Mouse (Mus musculus) splenic B cell, adult 2 months (primary cell): ENCODE results near the gene Gm8237.
"Not testable (repeated sequence)": the region's sequence is repeated elsewhere in the genome, so short reads cannot be mapped to it uniquely, and the experiment has no call there.

Source experiments
- DNase-seq: peaks from one replicate; pipeline ENCODE4 v3.0.0-alpha.2; 2011; ENCODE audit warnings: low read depth, low spot score
- H3K27me3 ChIP-seq: 2 replicates; pipeline ENCODE4 v1.6.1; 2012; ENCODE audit warnings: mild to moderate bottlenecking, low read length, moderate library complexity, mixed read lengths; ENCODE audit not compliant: control insufficient read depth, poor library complexity, insufficient read depth, severe bottlenecking
- H3K36me3 ChIP-seq: 2 replicates; pipeline ENCODE4 v1.6.1; 2012; ENCODE audit warnings: mild to moderate bottlenecking, low read length, moderate library complexity, mixed read lengths; ENCODE audit not compliant: control insufficient read depth, poor library complexity, insufficient read depth, severe bottlenecking

Gm8237 gene

DNA sequence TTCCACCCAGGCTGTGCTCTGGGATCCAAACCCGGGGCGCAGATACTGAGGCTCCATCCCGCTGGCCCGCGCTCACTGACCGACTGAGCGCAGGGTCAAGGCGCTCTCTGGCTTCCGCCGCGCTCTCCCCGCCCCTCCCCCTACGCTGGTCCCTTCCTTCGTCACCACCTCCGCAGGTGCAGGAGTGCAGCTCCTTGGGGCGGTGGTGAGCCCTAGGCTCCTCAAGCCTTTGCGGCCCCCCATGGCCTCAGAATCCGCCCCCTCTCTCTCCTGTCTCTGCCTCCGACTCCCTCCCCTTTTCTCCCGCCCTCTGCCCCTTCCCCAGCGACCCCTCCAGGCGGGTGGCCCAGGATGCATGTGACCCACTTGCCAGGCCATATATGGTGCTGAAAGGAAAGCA lies at the start of gene Gm8237:
Gm8237 (minus strand) TSS at position 142 of the 400 bp plus-strand sequence.
- DNase-seq, H3K27me3 ChIP-seq, H3K36me3 ChIP-seq: not testable (repeated sequence)

DNA sequence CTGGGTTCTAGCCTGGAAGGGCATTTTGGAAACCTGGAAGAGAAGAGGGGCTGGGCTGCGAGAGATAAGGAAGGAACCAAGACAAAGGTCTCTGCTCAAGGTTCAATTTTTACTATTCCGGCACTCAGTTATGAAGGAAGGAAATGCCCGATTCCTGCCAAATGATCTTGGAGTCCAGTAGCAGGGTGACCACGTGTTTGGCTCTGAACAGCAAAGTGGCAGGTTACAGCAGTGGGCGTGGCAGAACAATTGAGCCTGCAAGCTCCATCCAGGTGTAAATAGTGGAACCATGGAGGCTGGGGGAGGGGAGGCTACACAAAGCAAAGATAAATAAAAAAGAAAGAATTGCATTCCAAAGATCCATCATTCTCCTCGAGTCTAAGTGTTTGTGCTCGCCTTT lies 43.1 kb upstream of the Gm8237 start:
- not testable (repeated sequence) for DNase-seq, H3K36me3 ChIP-seq, H3K27me3 ChIP-seq

DNA sequence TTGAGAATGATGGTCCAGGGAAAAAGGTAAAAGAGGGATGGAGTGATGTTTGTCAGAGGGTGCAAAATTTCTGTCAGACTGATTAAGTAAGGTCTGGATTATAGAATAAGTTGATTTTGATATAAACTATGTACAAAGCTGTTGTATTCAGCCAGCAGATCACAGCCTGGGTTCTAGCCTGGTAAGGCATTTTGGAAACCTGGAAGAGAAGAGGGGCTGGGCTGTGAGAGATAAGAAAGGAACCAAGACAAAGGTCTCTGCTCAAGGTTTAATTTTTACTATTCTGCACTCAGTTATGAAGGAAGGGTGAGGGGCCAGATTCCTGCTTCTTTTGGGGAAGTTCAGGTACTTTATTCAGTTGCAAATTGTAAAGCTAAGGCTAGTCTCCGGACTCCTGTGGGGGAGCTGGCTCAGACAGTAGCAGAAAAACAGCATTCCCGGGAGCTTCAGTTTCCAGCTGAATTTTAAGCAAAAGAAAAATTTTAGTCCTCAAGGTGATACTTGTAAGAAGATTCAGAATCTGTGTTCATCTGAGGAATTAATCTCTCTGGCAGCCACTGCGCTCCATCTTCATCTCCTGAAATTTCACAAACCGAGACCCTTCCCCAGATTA lies 38.3 kb upstream of the Gm8237 start:
- not testable (repeated sequence) for H3K27me3 ChIP-seq, DNase-seq, H3K36me3 ChIP-seq

DNA sequence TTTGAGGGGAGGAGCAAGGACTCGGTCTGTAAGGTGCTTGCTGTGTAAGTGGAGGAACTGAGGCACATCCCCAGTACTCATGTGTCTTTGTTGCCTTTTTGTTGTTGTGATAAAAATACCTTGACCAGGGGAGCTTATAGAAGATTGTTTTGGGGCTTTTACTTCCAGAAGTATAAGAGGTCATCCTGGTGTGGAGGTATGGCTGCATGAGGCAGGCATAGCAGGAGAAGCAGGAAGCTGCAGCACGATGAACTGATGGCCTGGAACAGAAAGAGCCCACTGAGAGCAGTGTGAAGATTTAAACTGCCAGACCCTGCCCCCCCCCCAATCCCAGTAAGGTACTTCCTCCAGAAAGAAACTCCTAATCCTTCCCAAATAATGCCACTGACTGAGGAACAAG lies 33.5 kb upstream of the Gm8237 start:
- DNase-seq, H3K36me3 ChIP-seq, H3K27me3 ChIP-seq: not testable (repeated sequence)

DNA sequence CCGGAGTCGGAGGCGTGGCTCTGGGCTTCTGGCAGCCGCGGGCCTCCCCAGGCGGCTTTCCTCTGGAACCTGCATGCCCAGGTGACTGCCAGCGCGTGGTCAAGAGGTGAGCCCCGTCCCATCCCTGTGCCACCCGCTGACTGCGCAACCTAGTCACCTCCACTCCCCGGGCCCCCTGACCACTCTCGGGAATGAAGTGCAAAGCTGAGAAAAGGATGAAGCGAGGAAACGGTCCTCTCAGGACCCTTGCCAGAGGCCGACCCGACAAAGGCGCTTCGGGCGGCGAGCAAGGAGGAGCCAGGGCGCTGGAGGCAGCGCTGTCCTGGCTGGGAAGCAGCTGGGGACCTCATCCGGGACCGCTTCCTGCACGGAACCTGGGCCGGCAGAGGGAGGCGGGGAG lies 391 bp downstream of the Gm8237 start:
- DNase-seq, H3K27me3 ChIP-seq, H3K36me3 ChIP-seq: not testable (repeated sequence)

DNA sequence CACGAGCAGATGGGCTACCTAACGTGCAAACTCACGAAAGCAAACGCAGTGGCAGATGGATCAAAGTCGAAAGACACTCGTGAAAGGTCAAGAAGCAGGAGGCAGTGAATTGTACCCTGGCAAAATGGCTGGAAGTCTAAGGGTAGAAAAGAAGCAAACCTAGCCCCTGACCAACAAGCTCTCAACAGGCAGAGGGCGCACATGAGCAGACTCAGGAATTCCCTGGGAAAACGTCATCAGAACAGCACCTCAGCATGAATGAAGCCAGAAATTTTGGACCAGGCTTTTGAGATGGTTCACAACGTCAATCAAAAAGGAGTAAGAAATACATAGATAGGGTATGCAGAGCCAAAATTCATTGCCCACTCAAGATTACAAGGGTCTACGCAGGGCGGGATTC lies 1.0 kb downstream of the Gm8237 start:
- not testable (repeated sequence) for DNase-seq, H3K27me3 ChIP-seq, H3K36me3 ChIP-seq

DNA sequence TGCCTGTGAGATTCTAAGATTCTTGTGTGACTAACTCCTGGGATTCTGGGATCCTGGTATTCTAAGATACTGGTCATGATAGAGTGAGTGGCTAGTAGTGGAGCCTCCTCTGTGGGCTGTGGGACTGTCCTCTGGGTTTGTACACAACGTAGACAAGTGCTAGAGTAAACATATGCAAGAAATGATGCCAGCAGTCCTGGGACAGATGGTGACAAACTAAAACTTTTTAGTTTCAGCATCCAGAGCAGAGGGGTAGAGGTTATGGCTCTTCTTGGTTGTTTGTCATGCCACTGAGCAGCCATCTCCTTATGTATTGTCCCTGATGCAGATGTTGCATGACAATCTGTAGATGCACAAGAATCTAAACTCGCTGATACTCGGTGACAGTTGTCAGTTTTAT lies 24.3 kb downstream of the Gm8237 start:
- H3K27me3 ChIP-seq, H3K36me3 ChIP-seq, DNase-seq: not testable (repeated sequence)

DNA sequence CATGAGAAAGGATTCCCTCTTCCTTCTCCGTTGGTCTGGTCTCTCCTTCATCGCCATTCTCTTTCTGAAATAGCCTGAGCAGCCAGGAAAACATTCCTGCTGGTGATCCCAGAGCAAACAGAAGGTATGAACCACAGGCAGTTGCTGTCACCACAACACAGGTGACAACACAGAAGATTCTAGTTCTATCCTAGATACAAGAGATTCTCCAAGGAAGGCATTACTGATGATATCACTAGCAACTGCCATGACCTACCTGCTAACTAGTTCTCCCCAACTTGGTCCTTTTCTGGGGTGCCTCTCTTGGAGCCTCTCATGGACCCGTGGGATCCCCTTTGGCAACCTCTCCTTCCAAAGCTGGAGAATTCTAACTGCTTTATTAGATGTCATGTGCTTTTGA lies 50.0 kb downstream of the Gm8237 start, which contains the start of gene Gm3424:
Gm3424 (minus strand) TSS at position 101 of the 400 bp plus-strand sequence.
- not testable (repeated sequence) for H3K36me3 ChIP-seq, H3K27me3 ChIP-seq, DNase-seq

DNA sequence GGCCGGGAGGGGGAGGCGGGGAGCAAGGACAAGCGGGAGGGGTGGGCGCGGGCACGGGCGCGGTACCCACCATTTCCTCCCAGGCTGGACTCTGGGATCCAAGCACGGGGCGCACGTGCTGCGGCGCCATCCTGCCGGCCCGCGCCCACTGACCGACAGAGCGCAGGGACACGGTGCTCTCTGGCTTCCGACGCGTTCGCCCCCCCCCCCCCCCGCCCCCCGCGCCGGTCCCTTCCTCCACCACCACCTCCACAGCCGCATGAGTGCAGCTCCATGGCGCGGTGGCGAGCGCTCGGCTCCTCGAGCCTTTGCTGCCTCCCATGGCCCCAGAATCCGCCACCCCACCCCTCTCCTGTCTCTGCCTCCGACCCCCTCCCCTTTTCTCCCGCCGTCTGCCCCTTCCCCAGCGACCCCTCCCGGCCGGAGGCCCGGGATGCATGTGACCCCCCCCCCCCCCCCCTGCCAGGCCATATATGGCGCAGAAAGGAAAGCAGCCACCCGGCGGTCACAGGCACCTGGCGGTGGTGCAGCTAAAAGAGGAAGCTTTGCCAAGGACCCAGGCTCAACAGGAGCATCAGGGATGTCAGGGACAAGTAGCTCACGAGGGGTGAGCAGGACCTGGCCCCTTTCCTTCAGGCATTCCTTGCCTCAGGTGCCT lies 67.4 kb downstream of the Gm8237 start:
- H3K27me3 ChIP-seq, DNase-seq, H3K36me3 ChIP-seq: not testable (repeated sequence)
